Mouse (Mus musculus) testis, adult 2 months (tissue): ENCODE results near the gene Nfu1.

Experiments
- CTCF ChIP-seq: fragments of 200-500 bp; IDR thresholded peaks from 2 replicates; pipeline ENCODE4 v1.5.1; 2012; ENCODE audit warnings: low read depth, mild to moderate bottlenecking, inconsistent platforms, low read length, moderate library complexity; ENCODE audit not compliant: control insufficient read depth, insufficient read depth, insufficient replicate concordance
- POLR2A ChIP-seq: fragments of 200-500 bp; IDR thresholded peaks from 2 replicates; pipeline ENCODE4 v1.6.1; 2012; ENCODE audit warnings: low read depth, mild to moderate bottlenecking, inconsistent platforms, low read length, moderate library complexity; ENCODE audit not compliant: control insufficient read depth

DNA sequence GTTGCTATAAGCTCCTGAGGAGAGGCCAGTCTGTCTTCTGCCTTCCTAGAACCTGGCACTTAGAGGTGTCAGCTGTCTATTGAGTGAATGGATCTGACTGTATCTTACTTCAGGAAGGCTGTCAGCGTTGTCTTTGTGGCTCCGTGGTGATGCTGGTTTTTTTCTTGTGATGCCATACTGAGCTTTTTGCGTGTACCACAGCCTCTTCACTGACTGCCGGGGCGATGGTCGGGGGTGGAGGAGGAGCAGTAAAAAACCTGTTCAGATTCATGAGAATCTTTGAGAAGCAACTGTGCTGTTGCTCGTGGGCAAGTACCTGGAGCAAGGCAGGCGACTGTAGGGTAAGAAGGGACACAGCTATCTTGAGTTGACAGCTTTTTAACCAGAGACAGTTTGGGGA lies 9.8 kb downstream of the Nfu1 start:
- no peak for TF ChIP-seq POLR2A
- TF ChIP-seq CTCF, result no peak
